Mouse (Mus musculus) left cerebral cortex, postnatal 14 days (tissue): Measurements from ENCODE around the gene Itga9. TPM values are rescaled to one million over a fixed set of nuclear protein-coding genes. Genes with fewer than 3 reads are reported as not detected.

Experiments used
- DNase-seq, 2 experiments: peaks; one replicate each; pipeline ENCODE4 v3.0.0; 2021 to 2022; ENCODE audit warnings: low spot score in 2 of 2, mixed read lengths in 1 of 2
- intact Hi-C: fragments of 180-260 bp; cut with DNase I; formaldehyde crosslinking; loops from one replicate; pipeline ENCODE4 v1.15.1; 2025
- long read RNA-seq, 2 experiments: library from polyadenylated mRNA; stranded (forward); transcript quantifications; one replicate each; pipeline ENCODE4 v2.0.0; 2021
- total RNA-seq, 2 experiments: library from RNA; stranded (reverse); gene quantifications; 2 replicates each; pipeline ENCODE4 v1.2.3; 2021

The Itga9 gene
- 1 to 10 TPM; 7.3 to 8.9 TPM for total RNA-seq
- long read RNA-seq, experiment 1, full-length matches to known transcripts: 2 of 9 reads
- long read RNA-seq, experiment 1, partial matches to known transcripts: 2 of 9 reads
- long read RNA-seq, experiment 1, other reads (novel, unspliced or antisense): 5 of 9 reads
- long read RNA-seq, experiment 2, full-length matches to known transcripts: 2 of 7 reads
- long read RNA-seq, experiment 2, partial matches to known transcripts: 0 of 7 reads
- long read RNA-seq, experiment 2, other reads (novel, unspliced or antisense): 5 of 7 reads

DNA sequence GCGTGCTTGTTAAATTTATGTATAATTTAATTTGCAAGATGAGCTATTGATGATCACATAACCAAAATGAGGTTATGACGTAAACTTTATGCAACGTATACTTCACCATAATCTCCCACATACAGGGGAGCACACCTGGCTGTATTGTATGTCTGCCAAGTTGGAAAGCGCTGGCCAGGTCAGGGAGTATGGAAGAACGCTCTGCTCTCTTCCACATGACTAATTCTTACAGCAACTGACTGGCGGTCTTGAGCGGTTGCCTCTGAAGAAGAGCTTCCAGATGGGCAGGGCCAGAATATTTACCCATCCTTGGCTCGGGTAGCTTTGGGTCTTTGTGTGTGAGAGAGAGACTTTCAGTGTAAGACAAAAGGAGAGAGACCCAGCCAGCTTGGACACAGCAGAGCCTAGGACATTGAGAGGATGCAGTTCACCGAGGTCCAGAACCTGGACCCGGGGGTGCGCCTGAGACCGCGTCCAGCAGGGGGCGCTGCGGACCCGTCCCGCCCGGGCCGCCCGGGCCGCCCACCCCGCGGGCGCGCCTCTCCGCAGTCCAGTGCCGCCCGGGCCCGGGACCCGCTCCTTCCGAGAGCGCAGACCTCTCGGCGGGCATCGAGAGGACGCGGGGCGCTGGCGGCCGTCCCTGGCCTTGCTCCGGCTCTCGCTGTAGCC is at the start of gene Itga9:
TSS of gene Itga9 (plus strand) at position 543 of the 669 bp plus-strand sequence.
- intact Hi-C loops: loop anchor here (2.0 to 5.0 kb wide), 2 partner anchors 265 to 296 kb away; no protein-coding TSS in a partner anchor
- peak; percentile 35 to 72 for DNase-seq

DNA sequence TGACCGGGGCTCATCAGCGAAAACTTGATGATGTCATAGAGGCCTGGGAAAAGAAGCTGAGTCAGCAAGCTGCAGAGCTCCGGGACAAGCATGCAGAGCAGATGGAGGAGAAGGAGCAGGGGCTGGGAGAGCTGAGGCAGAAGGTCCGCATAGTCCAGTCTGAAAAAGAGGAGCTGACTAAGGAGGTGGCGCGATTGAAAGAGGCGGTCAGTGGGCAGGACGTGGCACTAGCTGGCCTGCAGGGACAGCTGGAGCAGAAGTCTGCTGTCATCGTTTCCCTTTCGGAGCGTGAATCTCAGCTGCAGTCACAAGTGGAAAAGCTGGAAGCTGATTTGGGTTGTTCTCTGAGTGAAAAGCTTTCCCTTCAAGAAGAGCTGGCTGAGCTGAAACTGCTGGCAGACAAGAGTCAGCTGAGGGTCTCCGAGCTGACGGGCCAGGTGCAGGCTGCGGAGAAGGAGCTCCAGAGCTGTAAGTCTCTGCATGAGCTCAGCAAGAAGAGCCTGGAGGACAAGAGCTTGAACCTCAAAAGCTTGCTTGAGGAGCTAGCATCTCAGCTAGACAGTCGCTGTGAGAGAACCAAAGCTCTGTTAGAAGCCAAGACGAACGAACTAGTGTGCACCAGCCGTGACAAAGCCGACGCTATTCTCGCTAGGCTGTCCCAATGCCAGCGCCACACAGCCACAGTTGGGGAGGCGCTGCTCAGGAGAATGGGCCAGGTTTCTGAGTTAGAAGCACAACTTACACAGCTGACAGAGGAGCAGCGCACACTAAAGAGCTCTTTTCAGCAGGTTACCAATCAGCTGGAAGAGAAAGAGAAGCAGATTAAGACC is 49.3 kb upstream of the Itga9 start:
- DNase-seq: peak; percentile 43 to 69
- intact Hi-C loops: no loop called here

DNA sequence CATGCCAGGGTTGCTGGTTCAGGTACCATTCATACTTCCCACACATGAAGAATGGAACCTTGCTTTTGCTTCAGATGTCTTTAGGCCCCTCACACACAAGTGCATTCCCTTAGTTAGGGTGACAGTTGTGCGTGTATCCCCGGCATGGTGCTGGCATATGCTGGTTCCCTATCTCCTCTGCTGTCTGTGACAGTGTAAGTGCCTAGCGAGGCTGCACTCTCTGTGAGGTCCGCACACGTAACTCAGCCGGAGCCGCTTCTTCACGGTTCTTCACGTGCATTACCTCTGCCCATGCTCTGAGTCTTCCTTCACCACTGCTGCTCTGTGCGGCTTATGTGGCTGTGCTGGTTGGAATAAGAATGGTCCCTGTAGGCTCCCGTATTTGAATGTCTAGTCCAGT is 43.1 kb upstream of the Itga9 start:
- intact Hi-C loops: no loop called here
- DNase-seq: no peak

DNA sequence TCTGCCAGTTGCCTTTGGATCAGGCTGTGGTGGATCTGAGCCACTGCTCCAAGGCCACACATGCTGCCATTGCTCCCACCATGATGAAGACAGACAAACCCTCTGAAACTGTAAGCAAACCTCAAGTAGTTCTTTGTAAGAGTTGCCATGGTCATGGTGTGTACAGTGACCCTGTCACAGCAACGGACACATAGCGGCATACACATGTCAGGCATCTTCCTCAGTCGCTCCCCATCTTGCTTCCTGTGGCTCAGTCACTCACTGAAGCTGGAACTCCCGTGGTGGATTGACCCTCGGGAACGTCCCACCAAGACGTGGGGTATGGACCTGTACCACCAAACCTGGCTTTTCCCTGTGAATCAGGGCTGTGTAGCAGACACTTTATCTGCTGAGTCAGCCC is 42.6 kb upstream of the Itga9 start:
- intact Hi-C loops: no loop called here

DNA sequence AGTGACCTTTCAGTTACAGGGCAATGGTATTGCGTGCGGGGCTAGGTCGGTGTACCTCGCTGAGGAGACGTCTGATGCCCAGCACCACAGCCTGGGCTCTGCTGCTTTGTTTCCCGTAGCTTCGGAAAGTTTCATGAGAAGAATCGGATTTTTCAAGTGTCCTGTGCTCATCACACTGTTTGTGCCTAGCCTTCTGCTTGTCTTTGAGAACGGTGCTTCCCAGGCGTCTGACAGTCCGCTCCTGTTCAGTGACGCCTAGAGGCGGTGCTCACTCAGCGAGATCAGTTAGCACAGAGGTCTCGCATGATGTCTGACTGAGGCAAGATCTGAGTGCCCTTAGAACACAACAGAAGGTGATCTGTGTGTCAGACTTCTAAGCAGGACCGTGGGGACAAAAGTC is 41.8 kb upstream of the Itga9 start:
- DNase-seq: no peak

More for the DNA sequence above, 42.6 kb upstream of the Itga9 start:
- no peak for DNase-seq

DNA sequence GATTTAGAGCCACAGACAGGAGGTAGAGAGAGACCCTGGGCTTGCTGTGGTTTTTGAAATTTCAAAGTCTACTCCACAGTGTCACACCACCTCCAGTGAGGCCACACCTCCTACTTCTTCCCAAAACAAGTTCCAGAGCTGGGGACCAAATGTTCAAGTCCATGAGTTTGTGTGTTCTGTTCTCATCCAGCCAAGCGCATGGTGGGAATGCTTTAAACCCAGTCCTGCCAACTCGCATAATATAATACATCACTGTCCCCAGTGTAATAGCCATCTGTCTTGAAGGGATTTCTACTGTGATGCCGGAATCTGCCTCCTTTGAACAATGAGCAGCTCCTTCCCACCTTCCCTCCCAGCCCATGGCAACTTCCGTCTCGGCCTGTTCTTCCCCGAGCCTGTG is 37.2 kb upstream of the Itga9 start:
- intact Hi-C loops: no loop called here
- peak in 1 of 2 experiments; percentile 30 for DNase-seq

More for the DNA sequence above, 41.8 kb upstream of the Itga9 start:
- intact Hi-C loops: no loop called here

DNA sequence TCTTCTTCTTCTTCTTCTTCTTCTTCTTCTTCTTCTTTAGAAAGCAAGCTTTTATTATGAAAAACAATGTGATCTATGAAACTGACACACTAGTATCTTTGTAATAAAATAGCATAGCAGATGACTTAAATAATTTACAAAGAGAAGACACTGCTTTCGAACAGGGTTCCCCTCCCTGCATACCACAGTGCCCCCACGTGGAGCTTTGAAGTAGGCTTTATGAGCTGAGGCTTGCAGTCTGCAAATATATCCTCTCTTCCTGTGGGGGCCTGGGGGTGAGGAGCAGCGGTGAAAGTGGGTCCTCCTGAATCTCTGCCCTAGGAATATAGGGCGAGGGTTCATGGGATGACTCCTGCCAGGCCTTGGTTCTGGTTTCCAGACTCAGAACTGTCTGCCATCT is 35.6 kb upstream of the Itga9 start:
- intact Hi-C loops: no loop called here
- DNase-seq: no peak

DNA sequence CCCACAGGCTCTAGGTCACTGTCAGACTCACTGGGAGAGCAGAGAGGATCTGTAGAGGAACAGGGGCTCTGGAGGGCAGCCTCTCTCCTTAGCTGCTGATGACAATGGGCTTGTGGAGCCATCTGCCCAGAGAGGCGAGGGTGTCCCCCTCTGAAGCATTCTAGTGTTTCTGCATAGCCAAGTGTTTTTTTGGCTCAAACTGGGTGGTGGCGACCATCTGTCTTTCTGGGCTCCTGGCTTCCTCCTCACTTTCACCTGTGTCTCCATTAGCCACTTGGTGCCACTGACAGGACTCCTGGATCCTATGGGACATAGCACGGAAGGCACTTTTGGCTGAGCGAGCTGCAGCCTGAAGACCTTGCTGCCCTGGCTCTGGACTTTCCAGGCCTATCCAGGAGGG is 34.8 kb upstream of the Itga9 start:
- intact Hi-C loops: no loop called here
- DNase-seq: no peak

DNA sequence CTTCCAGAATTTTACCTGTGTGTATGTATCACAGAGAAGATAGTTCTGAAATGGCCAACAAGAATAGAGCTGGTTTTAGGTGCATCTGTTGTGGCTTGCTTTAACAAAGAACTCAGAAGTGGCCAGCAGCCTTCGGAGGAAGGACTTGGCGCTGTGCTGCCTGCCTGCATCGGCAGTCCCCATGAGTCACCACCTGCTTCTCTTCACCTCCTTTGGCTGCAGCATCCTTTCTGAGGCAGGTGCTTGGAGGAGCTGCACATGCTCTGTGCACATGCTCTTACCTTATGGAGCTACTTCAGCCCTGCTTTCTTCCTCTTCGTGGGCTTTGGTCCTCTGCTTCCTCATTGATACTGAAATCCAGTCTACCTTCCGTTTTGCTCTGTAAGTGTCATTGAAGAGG is 31.6 kb upstream of the Itga9 start:
- DNase-seq: no peak
- intact Hi-C loops: no loop called here

DNA sequence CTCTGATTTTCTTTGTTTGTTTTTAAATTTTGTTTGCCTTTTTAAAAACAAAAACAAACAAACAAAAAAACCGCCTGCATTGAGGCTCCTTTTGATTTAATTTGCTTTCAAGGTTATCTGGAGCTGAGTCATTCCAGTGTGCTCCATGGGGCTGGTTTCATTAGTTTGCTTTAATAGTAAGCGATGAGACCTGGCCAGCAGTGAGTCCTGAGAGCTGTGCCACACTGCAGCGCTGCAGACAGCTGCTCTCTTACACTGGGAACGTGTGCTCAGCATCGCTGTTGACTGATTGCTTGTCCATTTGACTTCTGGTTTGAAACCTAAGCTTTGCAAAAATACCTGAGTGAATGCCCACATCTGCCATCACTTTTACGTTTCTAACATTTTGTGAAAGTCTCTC is 26.1 kb upstream of the Itga9 start:
- DNase-seq: no peak
- intact Hi-C loops: no loop called here

DNA sequence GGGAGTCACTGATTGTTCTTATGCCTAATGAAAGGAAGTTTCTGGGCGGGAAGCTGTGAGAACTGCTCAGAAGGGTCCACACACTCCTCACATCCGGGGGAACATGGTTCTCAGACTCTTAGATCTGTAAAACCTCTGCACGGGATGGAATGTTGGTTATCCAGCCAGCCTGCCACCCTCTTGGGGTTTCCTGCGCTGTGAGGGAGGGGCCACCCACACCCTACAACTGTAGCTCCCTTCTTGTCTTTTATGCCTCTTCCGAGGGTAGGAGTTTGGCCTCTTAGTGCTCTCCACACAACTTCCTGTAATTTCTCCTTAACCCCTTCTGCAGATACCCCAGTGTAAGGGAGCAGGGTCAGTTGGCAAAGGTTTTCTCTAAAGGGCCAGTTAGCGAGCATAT is 23.7 kb upstream of the Itga9 start:
- intact Hi-C loops: no loop called here
- DNase-seq: no peak

DNA sequence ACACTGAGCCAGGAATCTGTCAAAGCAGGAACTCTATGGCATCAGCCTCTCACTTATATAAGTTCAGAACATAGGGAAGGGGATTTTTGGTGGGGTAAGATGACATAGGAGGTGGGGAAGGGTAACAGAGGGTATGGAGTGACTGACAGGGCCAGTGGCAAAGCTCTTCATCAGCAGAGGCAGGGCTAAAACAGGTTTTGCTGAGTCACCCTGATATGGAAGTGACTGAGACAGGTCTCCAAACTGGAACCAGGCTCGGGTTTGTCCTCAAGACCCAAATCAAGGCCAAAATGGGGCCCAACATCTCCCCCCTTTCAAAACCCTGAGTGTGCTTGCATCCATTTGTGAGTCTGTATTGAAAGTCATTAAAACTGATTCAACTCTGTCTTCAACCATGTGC is 21.7 kb upstream of the Itga9 start:
- no peak for DNase-seq
- intact Hi-C loops: loop anchor here (5.0 kb wide), 1 partner anchor 482 kb away; no protein-coding TSS in a partner anchor

DNA sequence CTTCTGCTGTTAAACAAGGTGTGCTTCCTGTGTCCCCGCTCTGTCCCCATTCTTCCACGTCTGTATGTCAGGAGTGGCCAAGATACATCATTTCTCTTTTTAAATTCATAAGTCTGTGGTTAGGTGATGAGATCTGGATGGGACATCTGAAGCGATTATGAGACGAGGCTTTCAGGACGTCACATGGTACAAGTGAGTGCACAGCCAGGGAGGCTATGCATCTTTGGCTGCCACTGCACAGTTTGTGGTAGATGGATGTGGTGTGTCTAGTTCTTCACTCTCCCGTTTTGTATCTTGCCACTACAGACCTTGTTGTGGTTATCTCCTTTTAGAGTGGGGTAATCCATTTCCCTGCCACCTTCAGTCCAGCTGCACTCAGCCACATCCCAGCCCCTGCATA is 20.5 kb upstream of the Itga9 start:
- intact Hi-C loops: loop anchor here (5.0 kb wide), 1 partner anchor 481 kb away; no protein-coding TSS in a partner anchor
- DNase-seq: no peak

DNA sequence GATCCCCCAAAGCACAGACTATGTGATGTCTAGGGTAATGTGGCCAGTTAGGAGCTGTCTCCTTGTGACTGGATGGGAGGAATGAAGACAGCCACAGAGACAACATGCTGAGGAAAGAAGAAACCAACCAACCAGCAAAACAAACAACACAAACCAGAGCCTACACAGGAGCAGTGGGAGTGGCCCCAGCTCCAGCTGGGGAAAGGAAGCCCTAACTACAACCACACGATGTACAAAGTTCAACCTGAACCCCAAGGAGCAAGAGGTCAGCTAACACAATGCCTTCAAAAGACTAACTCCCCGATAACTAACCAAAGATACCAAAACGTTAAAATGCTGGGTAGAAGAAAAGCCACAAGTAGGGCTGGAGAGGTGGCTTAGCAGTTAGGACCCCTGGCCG is 19.4 kb upstream of the Itga9 start:
- intact Hi-C loops: loop anchor here (5.0 kb wide), 1 partner anchor 480 kb away; no protein-coding TSS in a partner anchor
- DNase-seq: no peak

DNA sequence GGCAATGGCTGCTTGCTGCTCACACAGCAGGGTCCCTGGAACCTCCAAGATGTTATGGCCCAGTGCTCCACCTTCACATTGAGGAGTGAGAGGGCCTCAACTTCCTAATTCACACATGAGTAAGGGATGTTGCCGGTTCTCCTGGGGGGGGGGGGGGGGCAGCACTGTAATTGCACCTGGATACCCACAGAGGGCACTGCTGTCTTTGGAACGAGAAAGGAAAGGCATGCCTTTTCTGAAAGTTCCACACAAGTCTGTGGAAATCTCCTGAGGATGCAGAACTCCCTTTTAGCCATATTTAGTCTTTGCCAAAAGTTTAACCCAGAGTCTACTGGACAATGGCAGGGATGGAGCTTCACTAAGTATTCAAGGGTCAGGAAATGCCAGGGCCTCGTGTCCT is 17.2 kb upstream of the Itga9 start:
- no peak for DNase-seq
- intact Hi-C loops: loop anchor here (2.0 to 5.0 kb wide), 2 partner anchors 320 to 478 kb away; no protein-coding TSS in a partner anchor

DNA sequence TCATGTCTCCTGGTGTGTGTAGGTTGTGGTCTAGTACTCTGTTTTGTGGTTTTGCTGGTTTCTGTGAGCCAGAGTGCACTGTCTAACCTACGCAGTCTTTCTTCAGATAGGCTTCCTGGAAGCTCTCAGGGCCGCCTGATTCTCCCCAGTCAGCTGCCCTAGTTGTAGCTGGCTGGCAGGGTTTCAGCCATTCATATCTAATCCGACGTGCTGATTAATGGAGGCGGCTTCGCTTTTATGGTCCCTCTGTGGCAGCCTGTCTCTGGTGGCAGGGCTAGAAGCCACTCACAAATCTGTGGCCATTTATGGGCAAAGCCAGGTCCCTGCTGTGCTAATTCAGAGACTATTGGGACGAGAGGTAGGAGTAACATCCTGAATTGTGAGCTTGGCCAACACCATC is 16.3 kb upstream of the Itga9 start:
- no peak for DNase-seq
- intact Hi-C loops: no loop called here

DNA sequence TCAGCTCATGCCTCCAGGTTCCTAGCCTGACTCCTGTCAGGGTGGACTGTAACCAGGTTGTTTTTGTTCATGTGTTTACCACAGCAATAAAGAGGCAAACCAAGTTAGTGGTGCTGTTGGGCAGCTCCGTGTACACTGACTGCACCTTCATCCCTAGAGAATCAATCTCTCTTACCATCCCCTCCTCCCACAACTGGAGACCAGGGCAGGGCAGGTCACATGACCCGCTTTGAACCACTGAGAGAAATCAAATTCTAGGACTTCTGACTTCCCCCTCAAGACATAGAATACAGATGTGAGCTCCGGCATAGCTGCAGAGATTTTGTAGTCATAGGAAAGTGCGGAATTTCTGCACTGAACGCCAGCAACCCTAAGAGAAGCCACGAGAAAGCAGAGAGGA is 14.9 kb upstream of the Itga9 start:
- no peak for DNase-seq
- intact Hi-C loops: no loop called here

DNA sequence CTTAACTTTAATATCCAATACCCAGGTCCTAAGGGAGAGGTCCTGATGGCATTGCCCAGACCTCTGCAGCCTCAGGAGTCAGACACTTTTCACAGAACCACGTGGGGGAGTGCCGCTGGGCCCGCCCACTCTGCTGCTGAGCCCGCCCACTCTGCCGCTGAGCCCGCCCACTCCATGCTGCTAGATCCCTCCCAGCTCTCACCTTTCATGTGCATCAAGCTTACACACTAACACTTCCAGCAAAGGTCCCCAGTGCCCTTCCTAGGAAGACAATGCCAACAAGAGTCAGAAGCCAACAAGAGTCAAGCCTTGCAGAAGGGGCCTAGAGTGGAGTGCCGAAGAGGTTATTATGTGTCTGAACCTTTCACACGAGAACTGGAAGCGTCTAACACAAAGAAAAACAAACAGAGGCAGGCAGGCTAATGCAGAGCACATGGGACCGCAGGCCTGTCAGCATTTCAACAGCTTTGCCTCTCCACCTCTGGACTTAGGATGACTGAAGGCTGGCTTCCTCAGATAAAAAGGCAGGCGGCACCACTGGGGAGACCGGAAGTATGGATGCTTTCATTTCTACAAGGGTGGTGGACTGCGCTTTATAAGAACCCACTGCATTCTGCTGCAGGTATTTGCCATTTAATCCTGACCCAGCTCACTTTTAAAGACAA is 13.8 kb upstream of the Itga9 start:
- intact Hi-C loops: no loop called here
- no peak for DNase-seq

DNA sequence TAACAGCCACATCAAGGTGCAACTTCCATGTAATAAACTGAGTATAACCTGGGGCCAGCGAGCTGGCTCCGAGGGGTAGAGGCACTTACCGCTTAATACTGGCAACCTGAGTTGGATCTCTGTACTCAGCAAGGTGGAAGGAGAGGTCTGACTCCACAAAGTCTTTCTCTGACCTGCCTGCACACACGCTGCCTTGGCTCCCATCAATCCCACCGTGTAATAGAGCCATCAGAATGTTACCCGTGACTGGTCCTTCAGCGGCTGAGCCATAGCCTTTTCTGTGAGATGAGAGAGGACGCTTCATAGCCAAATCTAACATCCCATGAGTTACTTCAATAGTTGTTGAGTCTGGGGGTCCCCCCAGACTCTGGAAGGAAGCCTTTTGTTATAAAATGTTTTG is 13.0 kb upstream of the Itga9 start:
- intact Hi-C loops: no loop called here
- DNase-seq: no peak

DNA sequence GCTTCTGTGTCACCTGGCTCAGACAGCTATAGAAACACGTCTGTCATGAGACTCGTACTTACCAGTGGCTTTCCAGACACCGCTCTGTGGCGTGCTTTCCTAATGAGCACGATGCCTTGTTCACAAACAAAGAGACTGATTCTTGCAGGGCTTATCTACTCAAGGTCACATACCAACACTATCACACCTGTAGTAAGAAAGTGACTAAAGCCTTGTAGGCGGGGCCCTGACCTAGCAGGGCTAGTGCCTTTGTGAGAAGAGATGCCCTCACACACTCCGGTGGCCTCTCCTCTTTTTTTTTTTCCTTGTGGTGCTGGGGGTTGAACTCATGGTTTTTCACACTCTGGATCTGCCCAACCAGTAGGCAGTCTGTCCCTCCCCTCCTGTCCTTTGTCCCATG is 9.7 kb upstream of the Itga9 start:
- intact Hi-C loops: no loop called here
- DNase-seq: no peak
